Mouse (Mus musculus): Measurements from ENCODE around the gene Tesmin. TPM values are rescaled to one million over a fixed set of nuclear protein-coding genes. Genes with fewer than 3 reads are reported as not detected.

The Tesmin gene
- polyA plus RNA-seq, 1 experiment from 2014 or later: 0.21 TPM

DNA sequence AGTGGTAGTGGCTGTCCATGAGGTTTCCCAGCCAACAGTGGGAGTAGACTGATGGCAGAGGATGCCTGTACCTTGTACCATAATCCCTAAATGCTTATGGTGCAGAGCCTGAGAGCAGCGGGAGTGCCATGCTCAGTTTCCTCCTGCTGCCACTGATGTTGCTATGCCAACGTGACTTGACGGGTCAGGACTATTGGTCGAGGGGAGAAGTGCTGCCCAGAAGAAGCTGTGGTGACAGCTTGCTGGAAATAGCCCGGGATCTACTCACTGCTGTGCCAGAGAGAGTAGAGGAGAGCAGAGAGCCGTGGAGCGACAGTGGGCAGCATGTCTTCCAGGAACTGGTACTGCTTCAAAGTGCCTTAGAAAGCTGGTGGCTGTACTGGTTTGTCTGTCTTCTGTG, 13.3 kb downstream of the Tesmin start:
- no peaks in the 10 kb centered on the region for H3K9me3 ChIP-seq
- WGBS: 44% methylated on average over 7 of the region's 7 CpGs
- H3K4me3 ChIP-seq: no peak overlapping the region
- H3K27ac ChIP-seq: no peak overlapping the region
- peaks cover 23% of the 10 kb centered on the region for H3K4me1 ChIP-seq
- no peak for DNase-seq (ENCODE audit: low spot score)
- H3K27me3 ChIP-seq (ENCODE audit: insufficient read depth, poor library complexity, severe bottlenecking): peaks cover 14% of the 10 kb centered on the region; the same call in 1 of the 2 replicates
- H3K36me3 ChIP-seq: no peaks in the 10 kb centered on the region

DNA sequence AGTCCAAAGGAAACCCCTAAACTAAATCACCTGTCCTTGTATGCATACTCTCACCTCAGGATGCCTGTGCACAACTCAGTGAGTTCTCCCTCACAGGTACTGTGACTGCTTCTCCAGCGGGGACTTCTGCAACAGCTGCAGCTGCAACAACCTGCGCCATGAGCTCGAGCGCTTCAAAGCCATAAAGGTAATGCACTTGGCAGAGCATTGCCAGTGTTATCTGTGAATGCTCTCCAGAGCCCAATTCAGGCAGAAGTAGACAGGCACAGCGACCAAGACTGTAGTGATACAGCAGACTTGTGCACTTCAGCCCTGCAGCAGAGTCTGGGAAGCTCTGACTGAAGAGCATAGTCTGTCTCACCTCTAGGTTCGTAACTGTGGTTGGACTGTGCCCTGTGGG, 13.7 kb downstream of the Tesmin start:
- Histone ChIP-seq H3K4me3 (no peak overlapping the region), H3K9me3 (no peaks in the 10 kb centered on the region), H3K36me3 (no peaks in the 10 kb centered on the region), H3K27ac (no peak overlapping the region), H3K4me1 (peaks cover 19% of the 10 kb centered on the region), H3K27me3 (ENCODE audit: insufficient read depth, poor library complexity, severe bottlenecking) (peaks cover 14% of the 10 kb centered on the region; the same call in 1 of the 2 replicates)
- no peak for DNase-seq (ENCODE audit: low spot score)
- 60% methylated on average over 6 of the region's 6 CpGs for WGBS

DNA sequence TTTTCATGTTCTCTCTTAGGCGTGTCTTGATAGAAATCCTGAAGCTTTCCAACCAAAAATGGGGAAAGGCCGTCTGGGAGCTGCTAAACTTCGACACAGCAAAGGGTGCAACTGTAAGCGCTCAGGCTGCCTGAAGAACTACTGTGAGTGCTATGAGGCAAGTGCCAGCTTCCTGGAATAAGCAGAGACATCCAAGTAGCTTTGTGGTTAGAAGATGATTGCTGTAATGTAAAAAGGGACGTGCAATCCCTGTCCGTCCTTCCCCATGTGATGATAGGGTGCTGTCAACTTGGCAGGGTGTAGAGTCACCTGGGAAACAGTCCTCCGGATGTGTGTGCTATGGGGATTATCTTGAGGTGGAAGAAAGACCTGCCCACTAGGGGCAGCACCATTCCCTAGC, 15.4 kb downstream of the Tesmin start:
- Histone ChIP-seq H3K4me1 (peaks cover 19% of the 10 kb centered on the region), H3K27me3 (ENCODE audit: insufficient read depth, poor library complexity, severe bottlenecking) (peaks cover 29% of the 10 kb centered on the region), H3K36me3 (no peaks in the 10 kb centered on the region), H3K9me3 (no peaks in the 10 kb centered on the region), H3K27ac (no peak overlapping the region), H3K4me3 (no peak overlapping the region)
- no peak for DNase-seq (ENCODE audit: low spot score)
- WGBS: 76% methylated on average over 7 of the region's 7 CpGs

DNA sequence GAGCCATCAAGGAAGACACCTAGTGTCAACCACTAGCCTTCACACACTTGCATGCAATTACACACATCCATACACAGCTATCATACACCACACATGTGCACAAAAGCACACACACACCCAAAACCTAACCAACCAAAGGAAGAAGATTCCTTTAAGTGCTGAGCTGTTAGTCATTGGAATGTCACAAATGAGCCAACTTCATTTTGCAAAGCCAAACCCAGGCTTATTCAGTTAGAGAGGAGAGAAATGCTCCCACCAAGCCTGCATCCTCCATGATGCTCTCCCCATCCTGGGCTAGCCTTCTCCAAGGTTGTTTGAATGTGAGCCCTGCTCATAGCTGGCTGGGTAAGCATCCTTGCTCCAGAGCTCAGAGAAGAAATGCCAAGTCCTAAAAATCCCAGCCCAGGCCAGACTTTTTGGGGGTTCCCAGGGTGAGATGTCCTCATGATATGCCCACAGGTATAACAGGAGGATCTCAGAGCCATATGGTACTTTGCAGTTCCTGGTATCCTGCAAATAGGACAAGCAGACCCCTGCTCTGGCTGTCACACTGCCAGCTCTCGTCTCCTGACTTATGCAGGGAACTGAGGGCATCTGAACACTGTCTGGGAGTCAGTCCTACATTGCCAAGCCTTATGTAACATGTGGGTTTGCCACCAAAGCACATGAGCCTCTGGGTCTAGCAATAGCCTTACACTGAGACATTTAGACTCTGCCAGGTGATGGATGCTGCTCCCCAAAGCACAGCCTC, 17.0 kb downstream of the Tesmin start:
- Histone ChIP-seq H3K27me3 (ENCODE audit: insufficient read depth, poor library complexity, severe bottlenecking) (peaks cover 40% of the 10 kb centered on the region), H3K4me3 (no peak overlapping the region), H3K9me3 (no peaks in the 10 kb centered on the region), H3K36me3 (no peaks in the 10 kb centered on the region), H3K27ac (no peak overlapping the region), H3K4me1 (peaks cover 19% of the 10 kb centered on the region)
- no peak for DNase-seq (ENCODE audit: low spot score)
- WGBS: 65% methylated on average over 1 of the region's 1 CpGs

DNA sequence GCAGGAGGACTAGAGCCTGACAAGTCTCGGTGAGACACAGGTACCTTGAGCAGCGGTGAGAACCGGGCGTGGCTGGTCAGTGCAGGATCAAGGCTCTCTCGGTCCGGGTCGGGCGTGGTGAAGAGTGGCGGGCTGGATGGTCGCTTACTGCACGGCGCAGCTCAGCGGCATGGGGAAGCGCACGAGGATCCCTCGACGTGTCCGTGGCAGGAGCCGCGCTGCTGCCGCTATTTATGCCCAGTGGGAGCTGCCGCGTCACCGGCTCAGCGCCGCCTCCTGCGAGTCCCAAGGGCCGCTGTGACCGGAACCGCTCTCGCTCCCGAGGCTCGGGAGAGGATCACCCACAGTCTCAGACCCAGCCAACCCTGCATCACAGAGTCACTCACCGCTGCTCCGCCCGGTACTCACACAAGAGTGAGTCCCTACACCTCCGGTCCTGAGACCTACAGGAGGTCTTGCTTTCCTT, 25.6 kb downstream of the Tesmin start, which contains the start of gene Gal:
Gene Gal (minus strand): TSS at position 277 of the 466 bp plus-strand sequence.
- H3K36me3 ChIP-seq: no peaks in the 10 kb centered on the region
- peak within 1 kb of the TSS; percentile 58 for H3K4me3 ChIP-seq
- 3% methylated on average over 37 of the region's 37 CpGs for WGBS
- peak within 1 kb of the TSS; percentile 69 for H3K27ac ChIP-seq
- no peaks in the 10 kb centered on the region for H3K9me3 ChIP-seq
- H3K4me1 ChIP-seq: peaks cover 15% of the 10 kb centered on the region
- peaks cover 75% of the 10 kb centered on the region for H3K27me3 ChIP-seq (ENCODE audit: insufficient read depth, poor library complexity, severe bottlenecking)
- DNase-seq (ENCODE audit: low spot score): no peak

DNA sequence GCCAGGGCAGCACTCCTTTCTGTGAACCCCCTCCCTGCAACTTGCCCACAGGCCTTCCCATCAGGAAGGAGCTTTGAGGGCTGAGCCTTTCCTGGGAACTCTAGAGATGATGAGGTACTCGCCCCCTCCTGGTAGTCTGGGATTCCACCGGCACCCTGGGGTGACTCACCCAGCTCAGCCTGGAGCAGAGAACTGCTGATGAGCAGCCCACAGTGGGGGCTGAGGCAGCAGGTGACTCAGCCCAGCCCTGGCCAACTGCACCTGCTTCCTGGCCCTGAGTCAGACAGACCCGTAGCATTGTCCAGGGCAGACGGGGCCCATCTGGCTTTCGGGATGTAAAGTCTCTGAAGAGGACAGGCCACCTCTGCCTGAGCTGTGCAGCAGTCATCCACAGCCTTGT, 30.6 kb downstream of the Tesmin start:
- H3K9me3 ChIP-seq: no peaks in the 10 kb centered on the region
- H3K27me3 ChIP-seq (ENCODE audit: insufficient read depth, poor library complexity, severe bottlenecking): peaks cover 27% of the 10 kb centered on the region
- H3K4me1 ChIP-seq: peaks cover 8% of the 10 kb centered on the region
- 59% methylated on average over 5 of the region's 5 CpGs for WGBS
- no peak for DNase-seq (ENCODE audit: low spot score)
- H3K4me3 ChIP-seq: no peak overlapping the region
- no peaks in the 10 kb centered on the region for H3K36me3 ChIP-seq
- no peak overlapping the region for H3K27ac ChIP-seq

DNA sequence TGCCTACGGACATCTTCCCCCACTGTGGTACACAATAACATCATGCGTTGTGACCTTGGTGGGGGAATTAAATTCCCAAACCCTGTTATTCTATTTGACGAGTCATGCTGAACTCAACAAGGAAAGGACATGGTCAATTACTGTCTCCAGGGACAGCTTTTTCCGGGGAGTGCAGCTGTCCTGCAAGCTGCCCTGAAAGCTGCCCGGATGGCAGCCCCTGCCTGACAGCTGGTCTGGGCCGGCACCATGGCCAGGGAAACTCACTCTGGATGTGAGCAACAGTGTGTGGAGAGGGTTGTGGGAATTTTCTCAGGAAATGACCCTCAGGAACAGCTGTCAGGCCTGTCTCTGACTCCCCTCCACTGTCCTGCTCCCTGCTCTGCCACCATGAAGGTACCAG, 33.8 kb downstream of the Tesmin start:
- Histone ChIP-seq H3K36me3 (no peaks in the 10 kb centered on the region), H3K27ac (no peak overlapping the region), H3K9me3 (no peaks in the 10 kb centered on the region), H3K4me3 (no peak overlapping the region), H3K4me1 (no peaks in the 10 kb centered on the region), H3K27me3 (ENCODE audit: insufficient read depth, poor library complexity, severe bottlenecking) (no peaks in the 10 kb centered on the region)
- no peak for DNase-seq (ENCODE audit: low spot score)
- 78% methylated on average over 6 of the region's 6 CpGs for WGBS

DNA sequence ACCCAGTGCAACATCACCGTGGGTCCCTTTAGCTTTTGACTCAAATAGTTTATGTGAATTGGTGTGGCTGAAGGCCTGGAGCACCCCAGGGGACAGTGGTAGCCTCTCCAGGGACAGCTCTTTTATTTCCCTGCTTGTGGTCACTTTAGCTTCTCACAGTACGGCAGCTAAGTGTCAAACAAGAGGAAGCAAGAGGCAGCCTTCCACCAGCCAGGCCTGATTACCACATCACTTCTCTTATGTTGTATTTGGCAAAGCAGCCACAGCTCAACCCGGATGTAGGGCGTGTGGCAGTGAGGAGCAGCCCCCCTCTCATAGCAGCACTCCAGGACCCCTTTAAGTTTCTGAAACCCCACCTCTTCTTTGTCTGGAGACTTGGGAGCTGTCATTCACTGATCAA, 34.3 kb downstream of the Tesmin start:
- Histone ChIP-seq H3K4me3 (no peak overlapping the region), H3K4me1 (no peaks in the 10 kb centered on the region), H3K27ac (no peak overlapping the region), H3K36me3 (no peaks in the 10 kb centered on the region), H3K9me3 (no peaks in the 10 kb centered on the region), H3K27me3 (ENCODE audit: insufficient read depth, poor library complexity, severe bottlenecking) (no peaks in the 10 kb centered on the region)
- no peak for DNase-seq (ENCODE audit: low spot score)
- 60% methylated on average over 4 of the region's 4 CpGs for WGBS

DNA sequence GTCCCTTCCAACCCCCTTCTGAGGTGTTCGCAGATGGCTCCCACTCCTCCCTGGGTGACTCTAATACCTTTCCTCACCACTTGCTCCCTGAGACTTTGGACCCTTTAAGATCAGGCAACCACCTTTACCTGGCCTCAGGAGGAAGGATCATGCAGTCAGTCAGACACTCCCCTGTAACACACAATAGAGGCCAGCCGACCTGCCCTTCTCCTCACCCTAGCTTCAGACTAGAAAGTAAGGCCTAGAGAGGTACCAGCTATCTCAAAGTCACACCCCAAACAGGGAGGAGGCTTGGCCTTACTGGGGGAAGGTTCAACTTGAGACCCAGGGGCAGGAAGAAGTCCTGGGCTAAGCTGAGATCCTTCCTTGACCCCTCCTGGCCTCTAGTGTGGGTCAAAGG, 35.6 kb downstream of the Tesmin start:
- WGBS: 87% methylated on average over 2 of the region's 2 CpGs
- Histone ChIP-seq H3K27me3 (ENCODE audit: insufficient read depth, poor library complexity, severe bottlenecking) (no peaks in the 10 kb centered on the region), H3K4me3 (no peak overlapping the region), H3K27ac (no peak overlapping the region), H3K4me1 (no peaks in the 10 kb centered on the region), H3K9me3 (no peaks in the 10 kb centered on the region), H3K36me3 (no peaks in the 10 kb centered on the region)
- DNase-seq (ENCODE audit: low spot score): no peak

DNA sequence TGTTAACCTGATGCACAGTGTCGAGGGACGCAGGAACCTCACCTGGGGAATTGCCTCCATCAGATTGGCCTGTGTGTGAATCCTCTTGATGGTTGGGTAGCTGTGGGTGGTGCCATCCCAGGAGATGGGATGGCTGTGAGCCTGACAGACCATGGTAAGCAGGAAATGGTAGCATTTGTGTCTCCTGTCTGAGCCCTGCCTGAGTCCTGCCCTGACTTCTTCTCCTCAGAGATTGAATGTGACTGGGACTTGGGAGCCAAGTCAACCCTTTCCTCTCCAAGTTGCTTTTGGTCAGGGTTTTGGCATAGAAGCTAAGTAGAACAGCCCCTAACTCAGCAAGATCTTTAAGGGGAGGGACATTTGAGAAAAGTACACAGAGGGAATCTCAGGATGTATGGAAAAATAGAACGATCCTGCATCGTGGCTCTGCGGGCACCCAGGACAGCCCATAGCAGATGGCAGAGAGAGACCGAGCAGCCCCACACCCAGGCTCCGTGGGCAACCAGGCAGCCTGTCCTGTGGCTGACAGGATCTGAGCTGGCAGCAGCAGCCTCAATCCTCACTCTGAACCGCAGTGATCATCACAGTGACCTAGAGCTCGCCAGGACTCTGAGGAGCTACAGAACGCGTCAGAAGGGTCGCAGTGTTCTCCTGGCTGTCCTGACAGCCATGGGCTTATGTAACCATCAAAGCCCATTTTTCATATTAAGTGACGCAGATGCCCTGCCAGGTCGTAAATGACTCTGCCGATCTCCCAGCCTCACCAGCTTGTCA, 39.6 kb downstream of the Tesmin start:
- Histone ChIP-seq H3K4me1 (peaks cover 5% of the 10 kb centered on the region; the same call in 1 of the 2 replicates), H3K27me3 (ENCODE audit: insufficient read depth, poor library complexity, severe bottlenecking) (no peaks in the 10 kb centered on the region), H3K36me3 (no peaks in the 10 kb centered on the region), H3K27ac (no peak overlapping the region), H3K4me3 (no peak overlapping the region), H3K9me3 (no peaks in the 10 kb centered on the region)
- WGBS: 81% methylated on average over 15 of the region's 15 CpGs
- no peak for DNase-seq (ENCODE audit: low spot score)

DNA sequence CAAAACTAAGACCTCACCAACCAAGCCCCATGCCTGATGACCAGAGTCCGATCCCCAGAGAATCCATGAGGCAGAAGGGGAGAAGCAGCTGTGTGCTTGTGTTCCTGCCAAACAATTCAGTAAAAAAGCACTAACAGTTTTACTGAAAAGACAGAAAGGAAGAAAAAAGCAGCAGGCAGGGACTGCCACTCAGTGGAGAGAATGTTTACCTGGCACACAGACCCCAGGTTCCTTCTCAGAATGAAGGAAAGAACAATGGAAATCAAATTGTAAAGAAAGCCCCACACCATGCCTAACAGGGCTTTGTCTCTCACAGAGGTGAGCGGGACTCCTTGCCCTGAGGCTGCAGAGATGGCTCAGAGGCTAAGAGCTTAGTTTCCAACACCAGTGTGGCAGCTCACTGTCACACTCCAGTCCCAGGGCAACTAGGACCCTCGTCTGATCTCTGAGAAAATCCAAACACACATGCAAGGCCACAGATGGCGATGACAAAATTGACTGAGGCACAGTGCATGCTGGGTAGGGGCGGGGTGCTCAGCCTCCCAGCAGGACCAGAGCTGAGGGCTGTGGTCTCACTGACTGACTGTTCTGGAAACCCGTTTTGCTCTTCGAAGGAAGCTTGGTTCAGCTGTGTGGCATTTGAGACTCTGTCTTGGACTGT, 40.6 kb downstream of the Tesmin start:
- WGBS: 65% methylated on average over 7 of the region's 7 CpGs
- no peak overlapping the region for H3K27ac ChIP-seq
- H3K4me3 ChIP-seq: no peak overlapping the region
- DNase-seq (ENCODE audit: low spot score): no peak
- no peaks in the 10 kb centered on the region for H3K27me3 ChIP-seq (ENCODE audit: insufficient read depth, poor library complexity, severe bottlenecking)
- no peaks in the 10 kb centered on the region for H3K36me3 ChIP-seq
- peaks cover 14% of the 10 kb centered on the region; the same call in 1 of the 2 replicates for H3K4me1 ChIP-seq
- no peaks in the 10 kb centered on the region for H3K9me3 ChIP-seq

DNA sequence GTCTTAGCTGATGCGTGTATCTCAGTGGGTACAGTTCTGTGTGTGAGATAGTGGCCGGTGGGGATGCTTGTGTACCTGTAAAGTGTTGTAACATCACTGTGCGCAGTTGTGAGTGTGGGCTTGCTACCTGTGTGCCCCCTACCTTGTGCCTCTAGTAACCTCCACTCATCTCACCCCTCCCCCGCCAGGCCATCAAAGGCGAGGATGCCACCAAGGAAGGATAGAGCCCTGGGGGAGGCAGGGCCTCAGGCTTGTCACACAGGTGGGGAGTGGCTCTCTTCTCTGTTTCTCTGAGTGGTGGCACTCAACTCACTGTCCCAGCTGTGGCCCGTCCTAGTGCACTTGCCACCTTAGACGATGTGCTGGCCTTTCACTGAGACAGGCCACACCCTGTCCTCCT, 42.4 kb downstream of the Tesmin start:
- no peak for DNase-seq (ENCODE audit: low spot score)
- Histone ChIP-seq H3K4me3 (no peak overlapping the region), H3K27ac (no peak overlapping the region), H3K27me3 (ENCODE audit: insufficient read depth, poor library complexity, severe bottlenecking) (no peaks in the 10 kb centered on the region), H3K36me3 (no peaks in the 10 kb centered on the region), H3K4me1 (peaks cover 17% of the 10 kb centered on the region; the same call in 1 of the 2 replicates), H3K9me3 (no peaks in the 10 kb centered on the region)
- 75% methylated on average over 7 of the region's 7 CpGs for WGBS

DNA sequence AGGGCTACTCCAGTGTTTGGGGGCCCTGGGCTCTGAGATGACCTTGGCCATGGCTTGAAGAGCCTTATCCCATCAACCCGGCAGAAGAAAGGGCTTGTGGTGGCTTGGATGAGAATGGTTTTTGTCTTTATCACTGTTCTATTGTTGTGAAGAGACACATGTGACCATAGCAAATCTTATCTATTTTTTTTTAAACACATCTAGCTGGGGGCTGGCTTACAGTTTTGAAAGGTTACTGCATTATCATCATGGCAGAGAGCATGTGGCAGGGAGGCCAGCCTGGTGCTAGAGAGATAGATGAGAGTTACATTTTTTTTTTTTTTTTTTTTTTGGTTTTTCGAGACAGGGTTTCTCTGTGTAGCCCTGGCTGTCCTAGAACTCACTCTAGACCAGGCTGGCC, 43.3 kb downstream of the Tesmin start:
- no peaks in the 10 kb centered on the region for H3K36me3 ChIP-seq
- no peak for DNase-seq (ENCODE audit: low spot score)

More for the DNA sequence above, 43.3 kb downstream of the Tesmin start:
- WGBS: 63% methylated on average over 2 of the region's 2 CpGs
- Histone ChIP-seq H3K4me1 (peaks cover 17% of the 10 kb centered on the region; the same call in 1 of the 2 replicates), H3K27me3 (ENCODE audit: insufficient read depth, poor library complexity, severe bottlenecking) (no peaks in the 10 kb centered on the region), H3K4me3 (no peak overlapping the region), H3K9me3 (no peaks in the 10 kb centered on the region), H3K27ac (no peak overlapping the region)

Data from heart, embryonic 10.5 days (tissue).